Mouse (Mus musculus): Measurements from ENCODE around the gene Odc1.

The Odc1 gene

GRCm38 (mm10) chr12:17588906-17589612 lies 44.5 kb downstream of the Odc1 start:
- no peak for DNase-seq (ENCODE audit: low spot score)

GRCm38 (mm10) chr12:17591249-17591648 lies 46.7 kb downstream of the Odc1 start:
- no peak for DNase-seq (ENCODE audit: low spot score)

GRCm38 (mm10) chr12:17593956-17594355 lies 49.4 kb downstream of the Odc1 start:
- no peak for DNase-seq (ENCODE audit: low spot score)

GRCm38 (mm10) chr12:17594701-17595100 lies 50.1 kb downstream of the Odc1 start:
- DNase-seq (ENCODE audit: low spot score): no peak

GRCm38 (mm10) chr12:17595166-17595565 lies 50.6 kb downstream of the Odc1 start:
- DNase-seq (ENCODE audit: low spot score): no peak
